Mouse (Mus musculus) thymus, adult 2 months (tissue): Measurements from ENCODE around the gene Tmem25. TPM values are rescaled to one million over a fixed set of nuclear protein-coding genes. Genes with fewer than 3 reads are reported as not detected.

ENCODE experiments used
- DNase-seq: peaks from one replicate; pipeline ENCODE4 v3.0.0; 2021
- H3K27ac ChIP-seq: fragments of 200-500 bp; 2 replicates; pipeline ENCODE4 v1.5.1; 2012; ENCODE audit warnings: low read length, control low read depth; ENCODE audit not compliant: control insufficient read depth, insufficient read depth
- H3K27me3 ChIP-seq: fragments of 200-500 bp; 2 replicates; pipeline ENCODE4 v1.6.1; 2012; ENCODE audit warnings: mild to moderate bottlenecking, low read length, moderate library complexity, mixed read lengths; ENCODE audit not compliant: control insufficient read depth, insufficient read depth
- H3K36me3 ChIP-seq: fragments of 200-500 bp; 2 replicates; pipeline ENCODE4 v1.6.1; 2012; ENCODE audit warnings: mild to moderate bottlenecking, low read length, moderate library complexity; ENCODE audit not compliant: control insufficient read depth, insufficient read depth
- H3K4me1 ChIP-seq: fragments of 200-500 bp; replicated peaks from 2 replicates; pipeline ENCODE4 v1.6.1; 2012; ENCODE audit warnings: low read length; ENCODE audit not compliant: control insufficient read depth, insufficient read depth
- H3K4me3 ChIP-seq: fragments of 200-500 bp; 2 replicates; pipeline ENCODE4 v1.5.1; 2012; ENCODE audit warnings: mild to moderate bottlenecking, low read length, control low read depth, moderate library complexity; ENCODE audit not compliant: control insufficient read depth, insufficient read depth
- CTCF ChIP-seq: fragments of 200-500 bp; IDR thresholded peaks from 2 replicates; pipeline ENCODE4 v1.5.1; 2012; ENCODE audit warnings: mild to moderate bottlenecking, control low read depth, low read length, moderate library complexity, borderline replicate concordance; ENCODE audit not compliant: control insufficient read depth, poor library complexity, insufficient read depth; ENCODE audit errors: extremely low read depth
- POLR2A ChIP-seq: fragments of 200-500 bp; IDR thresholded peaks from 2 replicates; pipeline ENCODE4 v1.6.1; 2012; ENCODE audit warnings: mild to moderate bottlenecking, low read length, control low read depth, moderate library complexity; ENCODE audit not compliant: control insufficient read depth, poor library complexity, insufficient read depth; ENCODE audit errors: extremely low read depth
- WGBS: fragments of 180-500 bp; shearing (Covaris S2); methylation state at CpG from one replicate; pipeline ENCODE4 v1.1.7; 2018; 5-methylcytosine and 5-hydroxymethylcytosine counted together
- polyA plus RNA-seq: library from polyadenylated mRNA; depleted of rRNA; stranded (reverse); fragments of >200 nt; gene quantifications from 2 replicates; pipeline ENCODE4 v1.2.3, GENCODE M21; 2012

Tmem25 gene
- polyA plus RNA-seq, 1 experiment, result 2.6 TPM

- no peaks in the 10 kb centered on the region for H3K4me1 ChIP-seq
- no peak for TF ChIP-seq POLR2A
- TF ChIP-seq CTCF, result no peak
- no peak overlapping the region for H3K4me3 ChIP-seq
- no peaks in the 10 kb centered on the region for H3K27me3 ChIP-seq
- peaks cover 96% of the 10 kb centered on the region for H3K36me3 ChIP-seq
- no peak overlapping the region for H3K27ac ChIP-seq
- DNase-seq, result no peak
- WGBS, result 98% methylated on average over 7 of the region's 7 CpGs
Observed at GRCm38 (mm10) chr9:44826660-44827059, 27.6 kb upstream of the Tmem25 start.

DNA sequence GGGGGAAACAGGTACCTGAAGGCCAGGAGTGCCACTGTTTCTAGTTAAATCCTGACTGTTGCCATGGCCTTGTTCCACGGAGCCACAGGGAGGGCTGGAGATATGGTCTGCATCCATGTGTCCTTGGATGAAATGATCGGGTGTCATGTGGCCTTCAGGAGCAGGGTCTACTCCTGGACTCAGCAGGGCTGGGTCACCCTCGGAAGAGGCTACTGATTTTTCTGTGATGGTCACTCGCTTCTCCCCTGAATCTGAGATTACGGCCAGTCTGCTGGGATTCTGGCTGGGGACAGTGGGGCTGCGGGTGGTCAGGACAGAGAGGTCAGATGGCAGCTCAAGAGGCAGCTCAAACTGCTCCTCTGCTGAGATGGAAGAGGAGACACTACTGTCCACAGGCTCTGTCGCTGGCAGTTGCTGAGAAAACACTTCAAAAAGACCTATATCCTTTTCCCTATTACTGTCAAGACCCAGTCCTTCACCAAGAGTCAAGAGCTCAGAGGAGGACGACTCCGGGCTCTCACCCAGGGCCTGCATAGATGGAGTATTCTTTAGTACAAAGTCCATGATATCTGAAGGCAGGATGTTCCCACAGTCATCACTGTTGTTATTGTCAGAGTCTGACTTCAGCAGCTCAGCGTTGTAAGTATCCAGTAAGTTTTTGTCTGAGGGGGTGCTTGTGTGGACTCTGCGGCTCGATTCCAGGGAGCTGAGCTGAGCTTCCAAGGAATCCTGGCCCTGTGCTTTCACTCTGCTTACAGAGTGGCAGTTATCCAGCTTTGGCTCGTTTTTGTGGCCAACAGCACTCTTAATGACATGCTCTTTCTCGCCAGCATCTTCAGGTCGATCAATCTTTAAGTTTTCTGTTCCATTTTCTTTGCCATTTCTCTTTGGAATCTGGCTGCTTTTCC is 21.1 kb upstream of the Tmem25 start:
- Histone ChIP-seq H3K27me3 (no peaks in the 10 kb centered on the region), H3K36me3 (peaks cover 97% of the 10 kb centered on the region), H3K4me1 (no peaks in the 10 kb centered on the region), H3K4me3 (no peak overlapping the region), H3K27ac (no peak overlapping the region)
- no peak for DNase-seq
- WGBS, result 95% methylated on average over 15 of the region's 15 CpGs
- TF ChIP-seq CTCF (no peak), POLR2A (no peak)

GRCm38 (mm10) chr9:44817522-44817921 is 18.4 kb upstream of the Tmem25 start:
- Histone ChIP-seq H3K27ac (no peak overlapping the region), H3K36me3 (peaks cover 97% of the 10 kb centered on the region), H3K4me3 (no peak overlapping the region), H3K4me1 (no peaks in the 10 kb centered on the region), H3K27me3 (no peaks in the 10 kb centered on the region)
- TF ChIP-seq POLR2A (no peak), CTCF (no peak)
- 92% methylated on average over 5 of the region's 5 CpGs for WGBS
- no peak for DNase-seq

DNA sequence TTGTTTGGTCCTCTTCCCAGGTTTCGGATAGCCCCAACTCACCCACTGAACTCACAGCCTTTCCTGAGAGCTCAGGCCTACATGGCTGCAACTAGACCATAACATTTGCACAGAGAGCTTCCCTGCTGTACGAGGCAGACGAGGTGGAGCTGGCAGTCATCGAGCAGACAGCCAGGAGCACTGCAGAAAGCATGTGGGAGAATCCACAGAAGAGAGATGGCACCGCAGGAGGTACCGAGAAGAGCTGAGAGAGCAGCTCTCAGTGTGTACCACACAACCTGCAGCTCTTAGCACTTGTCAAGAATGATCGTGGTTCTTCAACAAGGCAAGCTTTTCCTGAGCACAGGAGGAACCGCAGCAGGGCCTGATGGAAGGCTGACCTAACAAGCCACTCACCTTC is 15.1 kb upstream of the Tmem25 start:
- H3K27ac ChIP-seq, result no peak overlapping the region
- TF ChIP-seq POLR2A (no peak), CTCF (no peak)
- H3K4me3 ChIP-seq, result no peak overlapping the region
- H3K4me1 ChIP-seq, result no peaks in the 10 kb centered on the region
- H3K27me3 ChIP-seq, result no peaks in the 10 kb centered on the region
- 96% methylated on average over 8 of the region's 8 CpGs for WGBS
- no peak for DNase-seq
- peaks cover 96% of the 10 kb centered on the region for H3K36me3 ChIP-seq

- H3K27me3 ChIP-seq, result no peaks in the 10 kb centered on the region
- H3K4me1 ChIP-seq, result no peaks in the 10 kb centered on the region
- 91% methylated on average over 10 of the region's 10 CpGs for WGBS
Observed at GRCm38 (mm10) chr9:44810316-44810715, 11.2 kb upstream of the Tmem25 start.

GRCm38 (mm10) chr9:44807778-44808177 is 8.7 kb upstream of the Tmem25 start:
- H3K4me1 ChIP-seq, result no peaks in the 10 kb centered on the region
- 98% methylated on average over 10 of the region's 10 CpGs for WGBS
- no peak for TF ChIP-seq POLR2A
- no peak for TF ChIP-seq CTCF
- H3K27me3 ChIP-seq, result no peaks in the 10 kb centered on the region
- DNase-seq, result no peak
- H3K36me3 ChIP-seq, result peaks cover 77% of the 10 kb centered on the region
- H3K4me3 ChIP-seq, result no peak overlapping the region
- H3K27ac ChIP-seq, result no peak overlapping the region

More at GRCm38 (mm10) chr9:44810316-44810715, 11.2 kb upstream of the Tmem25 start:
- TF ChIP-seq POLR2A (no peak), CTCF (no peak)
- Histone ChIP-seq H3K36me3 (peaks cover 96% of the 10 kb centered on the region), H3K27ac (no peak overlapping the region), H3K4me3 (no peak overlapping the region)
- DNase-seq, result no peak
